Mouse (Mus musculus) embryonic facial prominence, embryonic 10.5 days (tissue): ENCODE measurements around the gene C1qb. TPM values are rescaled to one million over a fixed set of nuclear protein-coding genes. Genes with fewer than 3 reads are reported as not detected.

Experiments used
- DNase-seq: peaks from one replicate; pipeline ENCODE4 v3.0.0-alpha.2; 2017; ENCODE audit warnings: low spot score
- H3K27ac ChIP-seq: fragments of 300-500 bp; sonication (generic); replicated peaks from 2 replicates; pipeline ENCODE4 v1.5.1; 2016; ENCODE audit warnings: mild to moderate bottlenecking
- H3K27me3 ChIP-seq: fragments of 300-500 bp; sonication (generic); replicated peaks from 2 replicates; pipeline ENCODE4 v1.6.1; 2016; ENCODE audit warnings: low read depth, mild to moderate bottlenecking; ENCODE audit not compliant: poor library complexity, severe bottlenecking
- H3K36me3 ChIP-seq: fragments of 300-500 bp; sonication (generic); replicated peaks from 2 replicates; pipeline ENCODE4 v1.6.1; 2016; ENCODE audit warnings: mild to moderate bottlenecking, moderate library complexity
- H3K4me1 ChIP-seq: fragments of 300-500 bp; sonication (generic); 2 replicates; pipeline ENCODE4 v1.6.1; 2016
- H3K4me3 ChIP-seq: fragments of 300-500 bp; sonication (generic); 2 replicates; pipeline ENCODE4 v1.5.1; 2016; ENCODE audit warnings: mild to moderate bottlenecking, moderate library complexity
- H3K9me3 ChIP-seq: fragments of 300-500 bp; sonication (generic); 2 replicates; pipeline ENCODE4 v1.6.1; 2016; ENCODE audit warnings: mild to moderate bottlenecking
- WGBS: fragments of 180-500 bp; shearing (Covaris S2); methylation state at CpG from one replicate; pipeline ENCODE4 v1.1.7; 2016; 5-methylcytosine and 5-hydroxymethylcytosine counted together
- polyA plus RNA-seq: library from polyadenylated mRNA; unstranded; fragments of >200 nt; fragmentation: Nextera tagmentation; extraction: Ambion mirVana; gene quantifications from 2 replicates; pipeline ENCODE4 v1.2.1, GENCODE M21; 2016

C1qb gene
- polyA plus RNA-seq, 1 experiment from 2014 or later = 20.1 TPM

- no peaks in the 10 kb centered on the region for H3K9me3 ChIP-seq
- H3K36me3 ChIP-seq = no peaks in the 10 kb centered on the region
- peaks cover 80% of the 10 kb centered on the region for H3K27me3 ChIP-seq
- DNase-seq = peak; percentile 85
- WGBS = 1% methylated on average over 27 of the region's 27 CpGs
- H3K4me1 ChIP-seq = peaks cover 86% of the 10 kb centered on the region
- peak overlapping the region; percentile 91 for H3K4me3 ChIP-seq
- peak overlapping the region; percentile 98 for H3K27ac ChIP-seq
Measured at GRCm38 (mm10) chr4:136836387-136836931, 49.5 kb downstream of the C1qb start.

GRCm38 (mm10) chr4:136835621-136836386, 50.2 kb downstream of the C1qb start, which contains the start of gene Ephb2:
TSS of gene Ephb2 (minus strand) at chr4:136835988.
- H3K9me3 ChIP-seq = no peaks in the 10 kb centered on the region
- peaks cover 86% of the 10 kb centered on the region for H3K4me1 ChIP-seq
- peak within 1 kb of the TSS; percentile 91 for H3K4me3 ChIP-seq
- peaks cover 86% of the 10 kb centered on the region for H3K27me3 ChIP-seq
- H3K27ac ChIP-seq = peak within 1 kb of the TSS; percentile 98
- no peaks in the 10 kb centered on the region for H3K36me3 ChIP-seq
- DNase-seq = peak; percentile 87
- under 1% methylated on average over 87 of the region's 88 CpGs for WGBS

- Histone ChIP-seq H3K4me1 (peaks cover 88% of the 10 kb centered on the region), H3K36me3 (no peaks in the 10 kb centered on the region), H3K27me3 (peaks cover 85% of the 10 kb centered on the region), H3K4me3 (peak overlapping the region; percentile 91), H3K9me3 (no peaks in the 10 kb centered on the region), H3K27ac (peak overlapping the region; percentile 98)
- peak; percentile 65 for DNase-seq
- WGBS = under 1% methylated on average over 76 of the region's 76 CpGs
Measured at GRCm38 (mm10) chr4:136834815-136835620, 51.0 kb downstream of the C1qb start.

- no peaks in the 10 kb centered on the region for H3K9me3 ChIP-seq
- peak overlapping the region; percentile 98 for H3K27ac ChIP-seq
- 14% methylated on average over 12 of the region's 12 CpGs for WGBS
- DNase-seq = no peak
- peaks cover 90% of the 10 kb centered on the region for H3K4me1 ChIP-seq
- H3K4me3 ChIP-seq = peak overlapping the region; percentile 91
- H3K36me3 ChIP-seq = no peaks in the 10 kb centered on the region
- H3K27me3 ChIP-seq = peaks cover 79% of the 10 kb centered on the region
Measured at GRCm38 (mm10) chr4:136834439-136834814, 51.6 kb downstream of the C1qb start.

GRCm38 (mm10) chr4:136833619-136834351, 52.2 kb downstream of the C1qb start:
- peak overlapping the region; percentile 91 for H3K4me3 ChIP-seq
- WGBS = 70% methylated on average over 21 of the region's 21 CpGs
- peaks cover 92% of the 10 kb centered on the region for H3K4me1 ChIP-seq
- DNase-seq = no peak
- H3K27ac ChIP-seq = peak overlapping the region; percentile 98; the same call in 1 of the 2 replicates
- H3K9me3 ChIP-seq = no peaks in the 10 kb centered on the region
- peaks cover 73% of the 10 kb centered on the region for H3K27me3 ChIP-seq
- no peaks in the 10 kb centered on the region for H3K36me3 ChIP-seq

- no peak for DNase-seq
- 80% methylated on average over 16 of the region's 16 CpGs for WGBS
- H3K9me3 ChIP-seq = no peaks in the 10 kb centered on the region
- peaks cover 91% of the 10 kb centered on the region for H3K4me1 ChIP-seq
- H3K27me3 ChIP-seq = peaks cover 63% of the 10 kb centered on the region
- H3K27ac ChIP-seq = no peak overlapping the region
- H3K4me3 ChIP-seq = no peak overlapping the region; the same call in 1 of the 2 replicates
- H3K36me3 ChIP-seq = peaks cover 5% of the 10 kb centered on the region
Measured at GRCm38 (mm10) chr4:136832559-136833232, 53.3 kb downstream of the C1qb start.

GRCm38 (mm10) chr4:136830272-136830823, 55.6 kb downstream of the C1qb start:
- H3K4me3 ChIP-seq = peak overlapping the region; percentile 27
- peaks cover 9% of the 10 kb centered on the region for H3K36me3 ChIP-seq
- H3K27ac ChIP-seq = peak overlapping the region; percentile 27; the same call in 1 of the 2 replicates
- no peak for DNase-seq
- H3K27me3 ChIP-seq = peaks cover 47% of the 10 kb centered on the region
- 34% methylated on average over 9 of the region's 9 CpGs for WGBS
- H3K4me1 ChIP-seq = peaks cover 78% of the 10 kb centered on the region
- no peaks in the 10 kb centered on the region for H3K9me3 ChIP-seq

Other genes with a start within 250 kb of the C1qb start
- gene Ephb2, start 50.2 kb downstream of the C1qb start, polyA plus RNA-seq = 10.7 and 12.4 TPM in 2 replicates
- gene C1qc, start 6.9 kb upstream of the C1qb start, polyA plus RNA-seq = 5.6 and 7.2 TPM in 2 replicates
- 4.6 and 8.1 TPM in 2 replicates for gene C1qa, start 12.6 kb upstream of the C1qb start, polyA plus RNA-seq
- gene Epha8, start 70.6 kb upstream of the C1qb start, polyA plus RNA-seq = 0.88 and 1.1 TPM in 2 replicates
- 6.5 TPM in 2 replicates for gene Zbtb40, start 162.6 kb upstream of the C1qb start, polyA plus RNA-seq